Mouse (Mus musculus) heart, adult 11 months (tissue): Measurements from ENCODE around the gene Alox5ap.

Experiments used
- DNase-seq: peaks from one replicate; pipeline ENCODE4 v3.0.0; 2022

Alox5ap gene

GRCm38 (mm10) chr5:149319874-149320323, 55.3 kb downstream of the Alox5ap start:
- peak; percentile 77 for DNase-seq

- DNase-seq: peak; percentile 98
These were observed 56.2 kb downstream of the Alox5ap start for GRCm38 (mm10) chr5:149320534-149321482.

GRCm38 (mm10) chr5:149321909-149322841, 57.6 kb downstream of the Alox5ap start:
- DNase-seq: peak; percentile 85

GRCm38 (mm10) chr5:149322938-149323553, 58.5 kb downstream of the Alox5ap start:
- peak; percentile 96 for DNase-seq

- peak; percentile 70 for DNase-seq
These were observed 60.2 kb downstream of the Alox5ap start for GRCm38 (mm10) chr5:149324739-149325138.

- peak; percentile 86 for DNase-seq
These were observed 64.7 kb downstream of the Alox5ap start for GRCm38 (mm10) chr5:149329098-149329887.

- DNase-seq: no peak
These were observed 66.0 kb downstream of the Alox5ap start for GRCm38 (mm10) chr5:149330601-149331000.

GRCm38 (mm10) chr5:149331407-149332143, 67.0 kb downstream of the Alox5ap start:
- peak; percentile 76 for DNase-seq

GRCm38 (mm10) chr5:149332787-149333186, 68.2 kb downstream of the Alox5ap start:
- no peak for DNase-seq

GRCm38 (mm10) chr5:149333941-149334698, 69.6 kb downstream of the Alox5ap start:
- no peak for DNase-seq

- peak; percentile 80 for DNase-seq
These were observed 70.4 kb downstream of the Alox5ap start for GRCm38 (mm10) chr5:149335009-149335408.

GRCm38 (mm10) chr5:149335563-149336238, 71.1 kb downstream of the Alox5ap start:
- peak; percentile 96 for DNase-seq

GRCm38 (mm10) chr5:149337148-149337547, 72.6 kb downstream of the Alox5ap start:
- peak; percentile 80 for DNase-seq
